Mouse (Mus musculus): Measurements from ENCODE around the gene Olfr806.

- TF ChIP-seq CTCF (IDR thresholded peaks at IDR 0.05; ENCODE audit: low read depth, low read length) (no peak), POLR2A (IDR thresholded peaks at IDR 0.05; ENCODE audit: extremely low read depth, insufficient read depth, low read length) (no peak)
These were observed 53.7 kb downstream of the Olfr806 start, which contains the start of gene Olfr802 for GRCm38 (mm10) chr10:129688069-129688468.
